Comparison of ENCODE assay signal across 14 mouse cellular contexts in the genomic region with DNA sequence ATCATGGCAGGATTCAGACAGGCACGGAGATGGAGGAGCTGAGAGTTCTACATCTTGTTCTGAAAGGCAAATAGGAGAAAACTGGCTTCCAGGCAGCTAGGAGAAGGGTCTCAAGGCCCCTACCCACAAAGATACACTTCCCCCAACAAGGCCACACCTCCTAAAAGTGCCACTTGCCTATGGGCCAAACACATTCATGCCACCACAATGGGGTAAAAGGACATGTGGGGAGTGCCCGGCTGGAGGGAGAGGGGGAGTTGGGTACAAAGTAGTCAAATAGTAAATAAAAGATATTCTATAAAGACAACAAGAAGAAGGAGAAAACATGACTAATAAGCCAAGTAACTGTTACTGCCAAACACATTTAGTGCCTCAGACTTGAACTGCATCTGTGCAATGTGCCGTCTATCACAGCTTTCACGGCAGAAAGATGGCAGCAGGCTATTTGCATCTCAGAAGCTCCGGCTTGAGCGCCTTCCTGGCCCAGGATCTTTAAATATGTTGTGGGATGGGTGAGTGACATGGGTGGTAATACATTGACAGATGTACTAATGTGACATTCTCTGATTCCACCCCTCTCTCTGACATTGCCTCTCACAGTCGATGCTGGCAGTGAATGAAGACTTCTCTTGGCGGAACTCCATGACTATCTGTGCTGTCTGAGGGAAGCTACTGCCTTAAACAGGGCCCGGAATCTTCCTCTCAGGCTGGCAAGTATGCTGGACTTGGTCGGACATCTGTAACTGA.
DNase-seq lines count a peak whose midpoint lies in the region; ATAC-seq lines count a peak whose summit lies in the region.
"Had no signal": no experiment of that assay in that cellular context is flagged by ENCODE, and none has a peak within 500 bp of the region (broad histone marks: within the 10 kb centered on the region; RNA-seq: fewer than 3 reads in every experiment).

No protein-coding gene starts in this region.

- DNase-seq in forebrain, embryonic 14.5 days (ENCODE audit: low spot score), result peak; percentile 88
- DNase-seq in left cerebral cortex, postnatal 4 days, result peak; percentile 54
- no peak for DNase-seq in left cerebral cortex, adult 11 months (ENCODE audit: low spot score)
- peak; percentile 15 to 32 for DNase-seq in cerebellum, postnatal 36 days
- DNase-seq in skeletal muscle tissue, adult 2 months (ENCODE audit: low read depth, low spot score), result peak; percentile 34
- no peak for DNase-seq in lung, postnatal 4 days
- no peak for DNase-seq in spleen, postnatal 10 days (ENCODE audit: low spot score in 2 of 2)
- DNase-seq: adrenal gland, postnatal 36 days; B cell, adult 2 months; heart, postnatal 14 days; liver, embryonic 13.5 days; lung, postnatal 36 days; midbrain, embryonic 14.5 days had no signal

- ATAC-seq in forebrain, embryonic 14.5 days, result peak; percentile 89
- ATAC-seq in forebrain, embryonic 12.5 days (ENCODE audit: low FRiP score), result no peak

- peaks cover 2% of the 10 kb centered on the region; the same call in 1 of the 2 replicates for H3K4me1 ChIP-seq in forebrain, embryonic 14.5 days (ENCODE audit: control insufficient read depth, insufficient read depth, low read length)
- H3K4me1 ChIP-seq in forebrain, embryonic 12.5 days, result no peaks in the 10 kb centered on the region
- H3K4me1 ChIP-seq: liver, embryonic 13.5 days had no signal

- no peak overlapping the region for H3K9ac ChIP-seq in forebrain, embryonic 14.5 days (ENCODE audit: low read length)
- no peak overlapping the region for H3K9ac ChIP-seq in forebrain, embryonic 12.5 days
- H3K9ac ChIP-seq: liver, embryonic 13.5 days had no signal

- intact Hi-C loops in left cerebral cortex, postnatal 4 days (cut with DNase I), result no loop called here

- WGBS in forebrain, embryonic 14.5 days, result 63% methylated on average over 10 of the region's 10 CpGs
- WGBS in forebrain, embryonic 12.5 days, result 87% methylated on average over 10 of the region's 10 CpGs

- H3K27me3 ChIP-seq in forebrain, embryonic 14.5 days (replicated peaks; ENCODE audit: control insufficient read depth, insufficient read depth, low read length), result no peaks in the 10 kb centered on the region
- H3K27me3 ChIP-seq in forebrain, embryonic 12.5 days, result no peaks in the 10 kb centered on the region
- H3K27me3 ChIP-seq: liver, embryonic 13.5 days had no signal

- no peaks in the 10 kb centered on the region for H3K36me3 ChIP-seq in forebrain, embryonic 14.5 days (ENCODE audit: control insufficient read depth, insufficient read depth, low read length)
- H3K36me3 ChIP-seq in forebrain, embryonic 12.5 days (replicated peaks), result no peaks in the 10 kb centered on the region
- H3K36me3 ChIP-seq: liver, embryonic 13.5 days had no signal

- no peak overlapping the region for H3K4me3 ChIP-seq in forebrain, embryonic 14.5 days (ENCODE audit: low read depth, low read length)
- no peak overlapping the region for H3K4me3 ChIP-seq in forebrain, embryonic 12.5 days (replicated peaks)
- H3K4me3 ChIP-seq: liver, embryonic 13.5 days had no signal

- H3K4me2 ChIP-seq in forebrain, embryonic 14.5 days (ENCODE audit: low read length), result no peak overlapping the region
- no peak overlapping the region for H3K4me2 ChIP-seq in forebrain, embryonic 12.5 days
- H3K4me2 ChIP-seq: liver, embryonic 13.5 days had no signal

- peak overlapping the region; percentile 70; the same call in 1 of the 2 replicates for H3K27ac ChIP-seq in forebrain, embryonic 14.5 days (ENCODE audit: low read depth, low read length)
- H3K27ac ChIP-seq in forebrain, embryonic 12.5 days, result no peak overlapping the region
- H3K27ac ChIP-seq: liver, embryonic 13.5 days had no signal

- H3K9me3 ChIP-seq in forebrain, embryonic 14.5 days (replicated peaks; ENCODE audit: control insufficient read depth, low read length), result no peaks in the 10 kb centered on the region
- no peaks in the 10 kb centered on the region for H3K9me3 ChIP-seq in forebrain, embryonic 12.5 days

Comparison
In these comparisons a context has a peak if more than half of its experiments do, and no peak if none do; other contexts are left out.
1. DNase-seq: peak in forebrain, embryonic 14.5 days (single experiment), left cerebral cortex, postnatal 4 days (single experiment), cerebellum, postnatal 36 days (2 of 2) and skeletal muscle tissue, adult 2 months (single experiment); none in left cerebral cortex, adult 11 months (single experiment), lung, postnatal 4 days (0 of 2) and spleen, postnatal 10 days (0 of 2).